Mouse (Mus musculus) liver, adult 2 months (tissue): ENCODE results near the gene Ttc27. TPM values are rescaled to one million over a fixed set of nuclear protein-coding genes. Genes with fewer than 3 reads are reported as not detected.

Experiments used
- DNase-seq: peaks from one replicate; pipeline ENCODE4 v3.0.0-alpha.2; 2011; ENCODE audit warnings: low read depth, low spot score; ENCODE audit errors: extremely low read depth
- H3K27ac ChIP-seq: fragments of 200-500 bp; replicated peaks from 2 replicates; pipeline ENCODE4 v1.5.1; 2012; ENCODE audit warnings: low read depth, mild to moderate bottlenecking, control low read depth, inconsistent platforms, low read length; ENCODE audit not compliant: insufficient read depth
- H3K27me3 ChIP-seq: fragments of 200-500 bp; 2 replicates; pipeline ENCODE4 v1.6.1; 2012; ENCODE audit warnings: mild to moderate bottlenecking, moderate library complexity, low read length, inconsistent platforms; ENCODE audit not compliant: control insufficient read depth, insufficient read depth
- H3K36me3 ChIP-seq: fragments of 200-500 bp; 2 replicates; pipeline ENCODE4 v1.6.1; 2012; ENCODE audit warnings: low read length, inconsistent platforms; ENCODE audit not compliant: control insufficient read depth, insufficient read depth
- H3K4me1 ChIP-seq: fragments of 200-500 bp; 2 replicates; pipeline ENCODE4 v1.6.1; 2011; ENCODE audit warnings: low read length; ENCODE audit not compliant: control insufficient read depth, insufficient read depth
- H3K4me3 ChIP-seq: fragments of 200-500 bp; 2 replicates; pipeline ENCODE4 v1.5.1; 2011; ENCODE audit warnings: low read depth, mild to moderate bottlenecking, control low read depth, low read length, moderate library complexity; ENCODE audit not compliant: insufficient read depth
- H3K79me2 ChIP-seq: fragments of 200-500 bp; 2 replicates; pipeline ENCODE4 v1.6.1; 2012; ENCODE audit warnings: inconsistent platforms, mild to moderate bottlenecking, low read length, moderate library complexity; ENCODE audit not compliant: control insufficient read depth, insufficient read depth
- H3K9ac ChIP-seq: fragments of 200-500 bp; 2 replicates; pipeline ENCODE4 v1.6.1; 2012; ENCODE audit warnings: low read depth, mild to moderate bottlenecking, control low read depth, inconsistent platforms, low read length
- CTCF ChIP-seq: fragments of 200-500 bp; IDR thresholded peaks from 2 replicates; pipeline ENCODE4 v1.5.1; 2011; ENCODE audit warnings: low read depth, low read length, control low read depth
- POLR2A ChIP-seq: fragments of 200-500 bp; IDR thresholded peaks from 2 replicates; pipeline ENCODE4 v1.6.1; 2011; ENCODE audit warnings: low read length, control low read depth; ENCODE audit not compliant: insufficient read depth; ENCODE audit errors: extremely low read depth
- WGBS: fragments of 180-500 bp; shearing (Covaris S2); methylation state at CpG from one replicate; pipeline ENCODE4 v1.1.7; 2018; 5-methylcytosine and 5-hydroxymethylcytosine counted together
- polyA plus RNA-seq: library from polyadenylated mRNA; depleted of rRNA; stranded (reverse); fragments of >200 nt; gene quantifications from 2 replicates; pipeline ENCODE4 v1.2.3, GENCODE M21; 2012; rRNA removed
- total RNA-seq: library from RNA; depleted of rRNA; stranded (reverse); fragments of >200 nt; gene quantifications from 2 replicates; pipeline ENCODE4 v1.2.3, GENCODE M21; 2014; rRNA removed

Ttc27 gene
- total and polyA plus RNA-seq, 2 experiments: 2.8 to 12.4 TPM

- Histone ChIP-seq H3K4me1 (no peaks in the 10 kb centered on the region), H3K4me3 (no peak overlapping the region), H3K27ac (no peak overlapping the region), H3K9ac (no peak overlapping the region), H3K79me2 (no peaks in the 10 kb centered on the region), H3K36me3 (no peaks in the 10 kb centered on the region), H3K27me3 (no peaks in the 10 kb centered on the region)
- TF ChIP-seq POLR2A: no peak
- no peak for TF ChIP-seq CTCF
- no peak for DNase-seq
- 56% methylated on average over 1 of the region's 1 CpGs for WGBS
These were observed 186.8 kb downstream of the Ttc27 start for GRCm38 (mm10) chr17:74904332-74904687.

GRCm38 (mm10) chr17:74904956-74905355 is 187.4 kb downstream of the Ttc27 start:
- no peak for DNase-seq
- Histone ChIP-seq H3K79me2 (no peaks in the 10 kb centered on the region), H3K36me3 (no peaks in the 10 kb centered on the region), H3K27ac (no peak overlapping the region), H3K27me3 (no peaks in the 10 kb centered on the region), H3K9ac (no peak overlapping the region), H3K4me1 (no peaks in the 10 kb centered on the region), H3K4me3 (no peak overlapping the region)
- 89% methylated on average over 3 of the region's 3 CpGs for WGBS
- TF ChIP-seq POLR2A: no peak
- TF ChIP-seq CTCF: no peak

GRCm38 (mm10) chr17:74912995-74913394 is 195.5 kb downstream of the Ttc27 start:
- DNase-seq: no peak
- Histone ChIP-seq H3K36me3 (no peaks in the 10 kb centered on the region), H3K79me2 (no peaks in the 10 kb centered on the region), H3K27me3 (no peaks in the 10 kb centered on the region), H3K4me3 (no peak overlapping the region), H3K27ac (no peak overlapping the region), H3K4me1 (no peaks in the 10 kb centered on the region), H3K9ac (no peak overlapping the region)
- TF ChIP-seq CTCF (no peak), POLR2A (no peak)
- WGBS: 86% methylated on average over 2 of the region's 2 CpGs

Other genes starting within 250 kb of the Ttc27 start
- 30.3 and 35.4 TPM in 2 replicates for gene Yipf4, start 228.2 kb upstream of the Ttc27 start, total RNA-seq
- 27.4 and 28.2 TPM in 2 replicates for gene Yipf4, start 228.2 kb upstream of the Ttc27 start, polyA plus RNA-seq
- gene Birc6, start 189.4 kb upstream of the Ttc27 start, total RNA-seq: 107 and 115 TPM in 2 replicates
- 32.8 and 33.2 TPM in 2 replicates for gene Birc6, start 189.4 kb upstream of the Ttc27 start, polyA plus RNA-seq